Mouse (Mus musculus): ENCODE data around the gene Parp16. TPM values are rescaled to one million over a fixed set of nuclear protein-coding genes. Genes with fewer than 3 reads are reported as not detected.
"Not testable (repeated sequence)": the region's sequence is repeated elsewhere in the genome, so short reads cannot be mapped to it uniquely, and the experiment has no call there.

Parp16 gene
- polyA plus RNA-seq, 1 experiment from 2014 or later: 5.4 TPM

DNA sequence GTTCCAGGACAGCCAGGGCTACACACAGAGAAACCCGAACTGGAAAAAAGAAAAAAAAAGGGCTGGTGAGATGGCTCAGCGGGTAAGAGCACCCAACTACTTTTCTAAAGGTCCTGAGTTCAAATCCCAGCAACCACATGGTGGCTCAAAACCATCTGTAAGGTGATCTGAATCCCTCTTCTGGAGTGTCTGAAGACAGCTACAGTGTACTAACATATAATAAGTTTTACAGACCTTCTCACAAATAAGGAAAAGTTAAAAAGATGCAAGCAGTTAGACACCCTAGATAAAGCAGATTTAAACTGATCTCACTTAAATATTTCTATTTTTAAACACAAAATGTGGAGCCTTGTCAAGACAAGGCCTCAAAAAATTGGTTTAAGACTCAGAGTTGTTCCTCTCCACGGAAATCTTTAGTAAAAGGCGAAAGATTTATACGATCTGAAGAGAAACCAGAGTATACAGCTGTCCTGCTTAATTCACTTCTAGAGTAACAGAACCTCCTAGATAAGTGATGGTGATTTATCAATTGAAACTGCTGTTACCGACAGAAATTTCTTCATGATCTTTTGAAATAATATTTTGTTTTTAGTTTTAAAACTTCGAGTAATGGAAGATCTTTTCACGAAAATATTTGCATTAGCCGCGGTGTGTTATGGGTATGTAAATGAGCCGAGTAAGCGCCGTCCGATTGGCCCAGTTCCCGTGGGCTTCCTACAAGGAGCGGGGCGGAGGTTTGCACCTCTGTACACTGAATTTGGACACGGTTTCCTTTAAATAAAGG, 6.4 kb downstream of the Parp16 start:
- H3K27ac ChIP-seq (ENCODE audit: low read length): peak overlapping the region; percentile 90
- H3K27me3 ChIP-seq (replicated peaks; ENCODE audit: control insufficient read depth, insufficient read depth, low read length): no peaks in the 10 kb centered on the region
- peak overlapping the region; percentile 54 for H3K4me3 ChIP-seq (replicated peaks; ENCODE audit: low read length)
- peak; percentile 89 for ATAC-seq
- 1% methylated on average over 18 of the region's 18 CpGs for WGBS
- no peaks in the 10 kb centered on the region for H3K36me3 ChIP-seq (ENCODE audit: control insufficient read depth, insufficient read depth)
- peak overlapping the region; percentile 65 for H3K9ac ChIP-seq (replicated peaks; ENCODE audit: low read depth, low read length)
- no peaks in the 10 kb centered on the region for H3K9me3 ChIP-seq (ENCODE audit: control insufficient read depth, low read length)
- H3K4me1 ChIP-seq (replicated peaks; ENCODE audit: control insufficient read depth, insufficient read depth, low read length): 0 out of 2 replicates have a peak, but pooled peaks cover 2% of the 10 kb centered on the region
- peak overlapping the region; percentile 61 for H3K4me2 ChIP-seq (ENCODE audit: low read length)

DNA sequence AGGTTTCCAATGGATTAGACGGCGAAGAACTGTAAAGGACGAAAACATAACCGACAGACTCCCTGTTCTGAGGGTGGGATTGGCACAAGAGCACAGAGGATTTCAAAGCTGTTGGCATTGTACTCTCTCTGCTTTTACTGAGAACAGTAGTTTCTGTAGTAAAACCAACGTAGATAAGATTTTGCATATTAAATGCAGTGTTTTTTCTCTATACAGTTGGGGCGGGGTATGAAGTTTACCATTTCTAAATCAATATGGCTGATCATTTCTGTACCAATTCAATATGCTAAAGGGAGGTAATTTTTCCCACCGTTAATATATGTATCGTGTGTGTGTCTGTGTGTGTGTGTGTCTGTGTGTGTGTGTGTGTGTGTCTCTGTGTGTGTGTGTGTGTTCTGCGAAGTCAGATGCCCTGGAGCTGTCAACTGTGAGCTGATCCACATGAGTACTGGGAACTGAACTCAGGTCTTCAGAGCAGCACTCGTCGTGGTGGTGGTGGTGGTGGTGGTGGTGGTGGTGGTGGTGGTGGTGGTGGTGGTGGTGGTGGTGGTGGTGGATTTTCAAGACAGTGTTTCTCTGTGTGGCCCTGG, 7.1 kb downstream of the Parp16 start:
- Histone ChIP-seq H3K27me3 (replicated peaks; ENCODE audit: control insufficient read depth, insufficient read depth, low read length) (no peaks in the 10 kb centered on the region), H3K27ac (ENCODE audit: low read length) (peak overlapping the region; percentile 90), H3K9me3 (ENCODE audit: control insufficient read depth, low read length) (no peaks in the 10 kb centered on the region), H3K36me3 (ENCODE audit: control insufficient read depth, insufficient read depth) (no peaks in the 10 kb centered on the region), H3K9ac (replicated peaks; ENCODE audit: low read depth, low read length) (peak overlapping the region; percentile 65), H3K4me3 (replicated peaks; ENCODE audit: low read length) (peak overlapping the region; percentile 54), H3K4me1 (replicated peaks; ENCODE audit: control insufficient read depth, insufficient read depth, low read length) (no peaks in the 10 kb centered on the region), H3K4me2 (ENCODE audit: low read length) (peak overlapping the region; percentile 61)
- ATAC-seq: peak; percentile 43; the same call in 1 of the 2 replicates
- WGBS: 12% methylated on average over 9 of the region's 11 CpGs

DNA sequence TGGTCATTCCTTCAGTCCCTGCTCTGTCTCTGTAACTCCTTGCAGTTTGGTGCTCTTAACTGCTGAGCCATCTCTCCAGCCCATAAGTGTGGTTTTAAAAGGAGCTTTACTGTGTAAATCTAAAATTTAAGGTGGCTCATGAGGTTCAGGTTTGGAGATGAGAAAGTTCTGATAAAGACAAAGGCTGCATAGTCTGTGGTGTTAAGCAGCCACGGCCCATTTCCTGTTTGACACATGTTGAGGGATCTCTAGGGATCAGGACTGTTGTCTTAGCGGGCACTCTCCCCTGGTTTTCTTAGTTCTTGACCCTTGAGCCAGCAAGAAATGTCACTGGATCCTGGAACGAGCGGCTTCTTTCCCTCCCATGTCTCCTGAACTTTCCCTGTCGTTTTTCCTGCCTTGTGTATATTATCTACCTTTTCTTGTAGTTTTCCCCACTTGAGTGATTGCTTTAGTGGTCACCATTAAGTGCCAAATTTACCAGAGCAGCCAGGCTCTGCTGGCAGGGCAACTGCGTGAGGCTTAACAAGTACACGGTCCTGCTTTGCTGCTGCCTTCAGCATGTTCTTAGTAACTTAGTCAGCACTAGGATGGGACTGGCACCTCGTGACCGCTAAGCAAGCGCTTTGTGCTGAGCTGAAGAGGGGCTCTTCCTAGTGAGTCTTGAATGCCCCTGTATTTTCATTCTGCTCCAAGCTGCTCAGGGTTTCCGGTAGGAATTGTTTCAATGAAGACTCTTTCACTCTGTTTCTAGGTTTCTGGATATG, 10.1 kb downstream of the Parp16 start:
- H3K27ac ChIP-seq (ENCODE audit: low read length): no peak overlapping the region
- H3K27me3 ChIP-seq (replicated peaks; ENCODE audit: control insufficient read depth, insufficient read depth, low read length): no peaks in the 10 kb centered on the region
- H3K4me3 ChIP-seq (replicated peaks; ENCODE audit: low read length): no peak overlapping the region
- no peaks in the 10 kb centered on the region for H3K36me3 ChIP-seq (ENCODE audit: control insufficient read depth, insufficient read depth)
- no peak for ATAC-seq
- H3K9ac ChIP-seq (replicated peaks; ENCODE audit: low read depth, low read length): no peak overlapping the region
- H3K4me1 ChIP-seq (replicated peaks; ENCODE audit: control insufficient read depth, insufficient read depth, low read length): no peaks in the 10 kb centered on the region
- WGBS: 76% methylated on average over 11 of the region's 11 CpGs
- no peak overlapping the region for H3K4me2 ChIP-seq (ENCODE audit: low read length)
- H3K9me3 ChIP-seq (ENCODE audit: control insufficient read depth, low read length): no peaks in the 10 kb centered on the region

DNA sequence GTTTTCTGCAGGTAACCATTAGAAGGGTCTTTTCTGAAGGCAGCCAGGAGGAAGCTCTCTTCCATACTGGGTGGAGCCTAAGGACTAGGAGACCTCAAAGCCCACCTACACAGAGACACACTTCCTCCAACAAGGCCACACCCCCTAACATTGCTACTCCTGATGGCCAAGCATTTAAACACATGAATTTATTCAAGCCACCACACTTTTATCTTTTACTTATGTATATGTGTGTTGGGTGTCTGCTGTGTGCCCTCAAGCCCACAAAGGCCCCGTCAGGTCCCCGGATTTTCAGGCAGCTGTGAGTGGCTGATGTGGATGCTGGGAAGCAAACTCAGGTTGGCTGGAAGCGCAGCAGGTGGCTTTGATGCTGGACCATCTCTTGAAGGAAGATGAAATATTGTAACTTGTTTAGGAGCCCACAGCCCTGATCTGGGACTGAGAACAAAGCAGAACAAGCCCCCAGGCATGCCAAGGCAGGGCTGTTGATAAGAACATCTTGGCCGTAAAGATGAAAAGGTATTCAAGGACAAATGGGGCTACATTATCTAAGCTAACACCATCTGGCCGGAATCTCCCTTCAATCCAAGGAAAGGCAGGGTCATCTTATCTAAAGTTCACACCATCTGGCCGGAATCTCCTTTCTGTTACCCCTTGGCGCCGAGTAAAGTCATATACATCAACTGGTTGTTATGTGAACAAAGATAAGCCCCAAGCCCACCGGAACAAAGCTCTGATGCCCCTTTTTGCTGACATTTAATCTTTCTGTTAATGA, 12.1 kb downstream of the Parp16 start:
- ATAC-seq; H3K9ac ChIP-seq (replicated peaks; ENCODE audit: low read depth, low read length); H3K4me3 ChIP-seq (replicated peaks; ENCODE audit: low read length); H3K36me3 ChIP-seq (ENCODE audit: control insufficient read depth, insufficient read depth); H3K27ac ChIP-seq (ENCODE audit: low read length); H3K4me2 ChIP-seq (ENCODE audit: low read length); H3K9me3 ChIP-seq (ENCODE audit: control insufficient read depth, low read length); H3K4me1 ChIP-seq (replicated peaks; ENCODE audit: control insufficient read depth, insufficient read depth, low read length); H3K27me3 ChIP-seq (replicated peaks; ENCODE audit: control insufficient read depth, insufficient read depth, low read length): not testable (repeated sequence)
- 98% methylated on average over 9 of the region's 9 CpGs for WGBS

DNA sequence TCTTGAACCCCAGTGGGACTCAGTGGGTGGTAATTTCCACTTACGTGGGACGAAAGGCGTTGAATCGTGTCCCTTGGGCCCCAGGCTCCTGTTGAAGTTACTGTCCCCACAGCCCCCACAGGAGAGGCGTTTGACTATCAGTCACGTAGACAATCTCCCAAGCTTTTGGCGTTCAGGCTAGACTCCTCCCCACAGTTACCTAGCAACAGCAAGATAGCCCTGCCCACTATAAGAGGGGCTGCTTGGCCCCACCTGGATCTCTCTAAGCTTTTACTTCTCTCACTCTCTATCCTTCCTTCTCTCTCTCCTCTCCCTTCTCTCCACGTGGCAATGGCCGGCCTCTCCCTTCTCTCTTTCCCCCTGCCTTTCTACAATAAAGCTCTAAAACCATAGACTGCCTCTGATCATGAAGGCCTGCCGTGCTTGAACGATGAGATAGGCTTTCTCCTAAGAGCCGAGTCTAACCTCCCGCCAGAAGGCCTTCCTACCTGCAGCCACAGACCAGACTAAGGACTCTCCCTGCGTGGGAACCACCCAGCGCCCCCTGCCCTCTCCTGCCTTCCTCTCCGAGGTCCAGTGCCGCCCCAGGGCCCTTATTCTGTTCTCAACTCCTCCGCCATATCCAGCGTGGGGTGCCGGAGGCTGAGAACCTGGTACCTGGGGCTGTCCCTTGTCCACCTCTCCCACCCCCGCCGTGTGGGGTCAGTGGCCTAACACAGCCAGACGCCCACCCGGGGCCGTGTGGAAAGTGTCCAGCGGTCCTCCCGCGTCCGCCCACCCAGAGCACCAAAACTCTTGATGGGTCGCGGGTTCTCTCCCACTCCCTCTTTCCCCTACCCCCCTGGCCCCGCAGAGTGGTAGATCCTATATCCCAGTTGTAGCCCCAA, 13.4 kb downstream of the Parp16 start:
- WGBS: 90% methylated on average over 32 of the region's 32 CpGs
- ATAC-seq: no peak

DNA sequence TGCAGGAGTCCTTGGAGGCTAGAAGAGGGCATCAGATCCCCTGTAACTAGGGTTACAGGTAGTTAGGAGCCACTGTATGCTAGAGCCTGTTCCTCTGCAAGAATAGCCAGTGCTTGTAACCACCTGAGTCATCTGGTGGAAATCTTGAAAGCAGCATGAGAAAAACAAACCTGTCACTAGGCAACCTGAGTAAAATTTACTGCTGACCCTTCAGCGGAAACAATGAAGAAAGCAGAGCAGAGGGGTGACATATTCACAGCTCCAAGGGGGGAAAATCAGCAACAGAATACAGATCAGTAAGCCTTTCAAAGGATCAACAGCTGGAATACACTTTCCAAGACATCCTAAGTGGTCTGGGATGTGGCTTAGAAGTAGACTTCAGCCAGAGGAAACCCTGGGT, 16.4 kb downstream of the Parp16 start:
- Histone ChIP-seq H3K4me2 (ENCODE audit: low read length) (no peak overlapping the region), H3K9me3 (ENCODE audit: control insufficient read depth, low read length) (no peaks in the 10 kb centered on the region), H3K27me3 (replicated peaks; ENCODE audit: control insufficient read depth, insufficient read depth, low read length) (no peaks in the 10 kb centered on the region), H3K4me3 (replicated peaks; ENCODE audit: low read length) (no peak overlapping the region), H3K4me1 (replicated peaks; ENCODE audit: control insufficient read depth, insufficient read depth, low read length) (peaks cover 11% of the 10 kb centered on the region), H3K9ac (replicated peaks; ENCODE audit: low read depth, low read length) (no peak overlapping the region), H3K27ac (ENCODE audit: low read length) (no peak overlapping the region), H3K36me3 (ENCODE audit: control insufficient read depth, insufficient read depth) (no peaks in the 10 kb centered on the region)
- WGBS: 39% methylated on average over 1 of the region's 1 CpGs
- ATAC-seq: no peak

More for the DNA sequence above, 13.4 kb downstream of the Parp16 start:
- no peaks in the 10 kb centered on the region for H3K4me1 ChIP-seq (replicated peaks; ENCODE audit: control insufficient read depth, insufficient read depth, low read length)
- H3K4me2 ChIP-seq (ENCODE audit: low read length): no peak overlapping the region
- no peaks in the 10 kb centered on the region for H3K36me3 ChIP-seq (ENCODE audit: control insufficient read depth, insufficient read depth)
- H3K4me3 ChIP-seq (replicated peaks; ENCODE audit: low read length): no peak overlapping the region
- no peaks in the 10 kb centered on the region for H3K9me3 ChIP-seq (ENCODE audit: control insufficient read depth, low read length)
- no peak overlapping the region for H3K9ac ChIP-seq (replicated peaks; ENCODE audit: low read depth, low read length)
- H3K27ac ChIP-seq (ENCODE audit: low read length): no peak overlapping the region
- H3K27me3 ChIP-seq (replicated peaks; ENCODE audit: control insufficient read depth, insufficient read depth, low read length): no peaks in the 10 kb centered on the region

DNA sequence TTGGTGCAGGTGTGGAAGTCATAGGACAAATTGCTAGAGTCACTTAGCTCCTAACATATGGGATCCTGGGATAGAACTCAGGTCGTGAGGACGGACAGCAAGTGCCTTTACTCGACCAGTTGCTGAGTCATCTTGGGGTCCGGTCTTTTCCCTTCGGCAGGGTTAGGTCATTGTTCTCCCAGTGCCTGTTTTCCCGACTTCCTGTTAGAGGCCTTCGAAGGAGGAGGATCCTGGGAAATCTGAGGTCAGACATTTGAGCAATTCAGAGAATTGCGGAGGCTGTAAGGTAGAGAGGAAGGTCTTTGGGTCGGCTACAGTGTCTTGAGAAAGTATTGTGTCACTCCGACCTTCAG, 19.2 kb downstream of the Parp16 start:
- peak overlapping the region; percentile 80 for H3K9ac ChIP-seq (replicated peaks; ENCODE audit: low read depth, low read length)
- peak overlapping the region; percentile 71 for H3K4me3 ChIP-seq (replicated peaks; ENCODE audit: low read length)
- no peak overlapping the region for H3K27ac ChIP-seq (ENCODE audit: low read length)
- no peaks in the 10 kb centered on the region for H3K9me3 ChIP-seq (ENCODE audit: control insufficient read depth, low read length)
- H3K4me1 ChIP-seq (replicated peaks; ENCODE audit: control insufficient read depth, insufficient read depth, low read length): peaks cover 11% of the 10 kb centered on the region
- H3K36me3 ChIP-seq (ENCODE audit: control insufficient read depth, insufficient read depth): no peaks in the 10 kb centered on the region
- H3K4me2 ChIP-seq (ENCODE audit: low read length): peak overlapping the region; percentile 64
- 13% methylated on average over 10 of the region's 10 CpGs for WGBS
- no peaks in the 10 kb centered on the region for H3K27me3 ChIP-seq (replicated peaks; ENCODE audit: control insufficient read depth, insufficient read depth, low read length)
- ATAC-seq: no peak; the same call in 1 of the 2 replicates

DNA sequence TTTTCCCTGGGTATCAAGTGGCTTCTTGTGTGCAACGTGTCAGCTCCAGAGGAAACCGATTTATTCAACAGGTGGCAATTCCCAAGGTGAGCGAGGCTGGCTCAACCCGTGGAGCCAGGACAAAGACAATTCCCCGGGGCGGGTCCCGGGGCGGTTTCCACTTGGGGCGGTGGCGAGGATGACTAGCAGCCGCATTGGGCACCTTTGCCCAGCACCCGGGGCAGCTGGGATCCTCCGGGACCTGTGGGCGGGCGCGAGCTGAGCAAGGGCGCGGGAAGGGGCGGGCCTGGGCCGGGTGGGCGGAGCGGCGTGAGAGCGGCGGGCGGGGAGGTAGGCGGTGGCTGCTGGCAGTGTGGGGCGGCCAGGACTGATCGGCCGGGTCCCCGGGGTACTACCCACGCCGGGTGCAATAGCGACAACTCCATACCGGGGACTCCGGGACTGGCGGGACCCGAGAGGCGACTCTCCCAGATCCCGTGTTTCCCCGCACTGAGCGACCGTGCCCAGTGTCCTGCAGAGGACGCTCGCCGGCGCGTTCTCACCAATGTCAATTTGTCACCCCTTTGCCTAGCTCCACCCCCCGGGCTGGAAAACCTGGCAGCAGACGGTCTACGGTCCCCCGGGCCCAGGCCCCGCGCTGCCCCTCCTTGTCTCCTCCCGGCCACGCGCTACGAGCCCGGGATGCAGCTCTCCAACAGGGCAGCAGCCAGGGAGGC, 19.8 kb downstream of the Parp16 start:
- H3K4me1 ChIP-seq (replicated peaks; ENCODE audit: control insufficient read depth, insufficient read depth, low read length): peaks cover 11% of the 10 kb centered on the region
- H3K9ac ChIP-seq (replicated peaks; ENCODE audit: low read depth, low read length): peak overlapping the region; percentile 80
- H3K9me3 ChIP-seq (ENCODE audit: control insufficient read depth, low read length): no peaks in the 10 kb centered on the region
- ATAC-seq: peak; percentile 97
- H3K27me3 ChIP-seq (replicated peaks; ENCODE audit: control insufficient read depth, insufficient read depth, low read length): no peaks in the 10 kb centered on the region
- no peaks in the 10 kb centered on the region for H3K36me3 ChIP-seq (ENCODE audit: control insufficient read depth, insufficient read depth)
- H3K4me3 ChIP-seq (replicated peaks; ENCODE audit: low read length): peak overlapping the region; percentile 71
- H3K27ac ChIP-seq (ENCODE audit: low read length): peak overlapping the region; percentile 49
- WGBS: 1% methylated on average over 57 of the region's 59 CpGs
- peak overlapping the region; percentile 64 for H3K4me2 ChIP-seq (ENCODE audit: low read length)

Data from forebrain, embryonic 16.5 days (tissue).